ENCODE assay signal across 16 mouse cellular contexts in the genomic region with DNA sequence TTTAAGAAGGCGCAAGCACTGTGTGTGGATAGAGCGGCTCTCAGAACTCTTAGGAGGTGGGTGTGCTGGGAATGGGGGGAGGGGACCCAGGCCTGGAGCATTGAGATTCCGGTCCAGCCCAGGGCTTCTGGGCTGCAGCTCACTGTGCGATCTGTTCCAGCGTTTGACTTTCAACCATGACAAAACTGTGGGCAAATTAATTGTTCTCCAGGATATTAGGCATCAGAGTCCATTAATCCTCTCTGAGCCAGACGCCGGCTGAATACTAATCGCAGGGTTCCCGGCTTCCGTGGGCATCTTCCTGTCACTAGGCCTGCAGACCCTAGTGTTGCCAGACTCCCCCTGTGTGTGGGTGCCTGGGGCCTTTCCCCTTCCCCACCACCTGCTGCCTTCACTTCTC.
DNase-seq lines count a peak whose midpoint lies in the region; ATAC-seq and TF ChIP-seq lines count a peak whose summit lies in the region.
"Had no signal": no experiment of that assay in that cellular context is flagged by ENCODE, and none has a peak within 500 bp of the region (broad histone marks: within the 10 kb centered on the region; RNA-seq: fewer than 3 reads in every experiment).

No protein-coding gene starts in this region.

- TF ChIP-seq CTCF in liver, postnatal 0 days (IDR thresholded peaks at IDR 0.05; ENCODE audit: low read depth) = no peak

- 0 out of 2 replicates have a peak, but pooled peaks cover 4% of the 10 kb centered on the region for H3K9me3 ChIP-seq in embryonic facial prominence, embryonic 10.5 days
- no peaks in the 10 kb centered on the region for H3K9me3 ChIP-seq in hindbrain, embryonic 10.5 days
- H3K9me3 ChIP-seq in midbrain, embryonic 13.5 days = peaks cover 7% of the 10 kb centered on the region; the same call in 1 of the 2 replicates
- H3K9me3 ChIP-seq in liver, postnatal 0 days (ENCODE audit: low read length) = no peaks in the 10 kb centered on the region
- H3K9me3 ChIP-seq: heart, embryonic 15.5 days had no signal

- H3K4me1 ChIP-seq in embryonic facial prominence, embryonic 10.5 days = peaks cover 51% of the 10 kb centered on the region
- H3K4me1 ChIP-seq in hindbrain, embryonic 10.5 days (replicated peaks) = peaks cover 57% of the 10 kb centered on the region
- H3K4me1 ChIP-seq in midbrain, embryonic 13.5 days (replicated peaks) = peaks cover 53% of the 10 kb centered on the region
- H3K4me1 ChIP-seq in liver, postnatal 0 days (ENCODE audit: insufficient read depth) = no peaks in the 10 kb centered on the region
- H3K4me1 ChIP-seq: heart, embryonic 15.5 days had no signal

- H3K4me3 ChIP-seq in embryonic facial prominence, embryonic 10.5 days = no peak overlapping the region
- no peak overlapping the region for H3K4me3 ChIP-seq in hindbrain, embryonic 10.5 days
- no peak overlapping the region for H3K4me3 ChIP-seq in midbrain, embryonic 13.5 days (replicated peaks)
- H3K4me3 ChIP-seq in liver, postnatal 0 days (ENCODE audit: low read depth, low read length) = no peak overlapping the region
- H3K4me3 ChIP-seq: heart, embryonic 15.5 days had no signal

- peak overlapping the region; percentile 21; the same call in 1 of the 2 replicates for H3K4me2 ChIP-seq in midbrain, embryonic 13.5 days (replicated peaks)
- H3K4me2 ChIP-seq in liver, postnatal 0 days (ENCODE audit: low read depth, low read length) = no peak overlapping the region
- H3K4me2 ChIP-seq: heart, embryonic 15.5 days had no signal

- 64% methylated on average over 10 of the region's 10 CpGs for WGBS in embryonic facial prominence, embryonic 10.5 days
- 46% methylated on average over 10 of the region's 10 CpGs for WGBS in hindbrain, embryonic 10.5 days
- WGBS in midbrain, embryonic 13.5 days = 15% methylated on average over 10 of the region's 10 CpGs
- WGBS in liver, postnatal 0 days (ENCODE audit: insufficient replicate concordance) = 75% methylated on average over 10 of the region's 10 CpGs

- peak; percentile 92 for ATAC-seq in midbrain, embryonic 13.5 days
- no peak for ATAC-seq in liver, postnatal 0 days
- no peak for ATAC-seq in erythroblast, adult 5-6 weeks (replicated peaks; ENCODE audit: low FRiP score, poor library complexity, severe bottlenecking)
- ATAC-seq: Patski had no signal

- peak overlapping the region; percentile 49; the same call in 1 of the 2 replicates for H3K27ac ChIP-seq in embryonic facial prominence, embryonic 10.5 days (replicated peaks)
- peak overlapping the region; percentile 79 for H3K27ac ChIP-seq in hindbrain, embryonic 10.5 days
- peak overlapping the region; percentile 89 for H3K27ac ChIP-seq in midbrain, embryonic 13.5 days
- H3K27ac ChIP-seq in liver, postnatal 0 days (ENCODE audit: low read depth) = no peak overlapping the region
- H3K27ac ChIP-seq: heart, embryonic 15.5 days; liver, embryonic 14.5 days had no signal

- no peaks in the 10 kb centered on the region for H3K36me3 ChIP-seq in embryonic facial prominence, embryonic 10.5 days (replicated peaks)
- H3K36me3 ChIP-seq in hindbrain, embryonic 10.5 days = no peaks in the 10 kb centered on the region
- no peaks in the 10 kb centered on the region for H3K36me3 ChIP-seq in midbrain, embryonic 13.5 days
- no peaks in the 10 kb centered on the region for H3K36me3 ChIP-seq in liver, postnatal 0 days (replicated peaks; ENCODE audit: insufficient read depth, low read length)
- H3K36me3 ChIP-seq: heart, embryonic 15.5 days had no signal

- H3K9ac ChIP-seq in midbrain, embryonic 13.5 days (replicated peaks) = 0 out of 2 replicates have a peak overlapping the region, but pooled peaks have one; percentile 11
- H3K9ac ChIP-seq in liver, postnatal 0 days (replicated peaks) = no peak overlapping the region
- H3K9ac ChIP-seq: heart, embryonic 15.5 days; liver, embryonic 14.5 days had no signal

- H3K27me3 ChIP-seq in embryonic facial prominence, embryonic 10.5 days (replicated peaks; ENCODE audit: low read depth, poor library complexity, severe bottlenecking) = peaks cover 4% of the 10 kb centered on the region; the same call in 1 of the 2 replicates
- H3K27me3 ChIP-seq in hindbrain, embryonic 10.5 days (ENCODE audit: insufficient read depth, poor library complexity, severe bottlenecking) = peaks cover 21% of the 10 kb centered on the region
- 0 out of 2 replicates have a peak, but pooled peaks cover 10% of the 10 kb centered on the region for H3K27me3 ChIP-seq in midbrain, embryonic 13.5 days
- H3K27me3 ChIP-seq in liver, postnatal 0 days (ENCODE audit: insufficient read depth, low read length) = no peaks in the 10 kb centered on the region
- H3K27me3 ChIP-seq: CH12.LX had no signal

- DNase-seq in brain, adult 2 months (ENCODE audit: low read depth, low spot score) = peak; percentile 21
- no peak for DNase-seq in embryonic facial prominence, embryonic 10.5 days (ENCODE audit: low spot score)
- DNase-seq in hindbrain, embryonic 10.5 days (ENCODE audit: low spot score) = no peak
- DNase-seq in liver, postnatal 0 days = no peak
- DNase-seq in spleen, postnatal 4 days (ENCODE audit: low spot score in 2 of 2) = no peak
- no peak for DNase-seq in layer of hippocampus, adult 11-12 months (ENCODE audit: low spot score)
- DNase-seq: adrenal gland, adult 2 months; gastrocnemius, postnatal 25 days; kidney, postnatal 4 days; thymus, adult 2 months had no signal

- no peak for TF ChIP-seq EP300 in liver, postnatal 0 days (IDR thresholded peaks at IDR 0.05; ENCODE audit: low read depth)
